Mouse (Mus musculus): ENCODE measurements around the gene Vmn1r86.
"Not testable (repeated sequence)": the region's sequence is repeated elsewhere in the genome, so short reads cannot be mapped to it uniquely, and the experiment has no call there.

Gene Vmn1r86

DNA sequence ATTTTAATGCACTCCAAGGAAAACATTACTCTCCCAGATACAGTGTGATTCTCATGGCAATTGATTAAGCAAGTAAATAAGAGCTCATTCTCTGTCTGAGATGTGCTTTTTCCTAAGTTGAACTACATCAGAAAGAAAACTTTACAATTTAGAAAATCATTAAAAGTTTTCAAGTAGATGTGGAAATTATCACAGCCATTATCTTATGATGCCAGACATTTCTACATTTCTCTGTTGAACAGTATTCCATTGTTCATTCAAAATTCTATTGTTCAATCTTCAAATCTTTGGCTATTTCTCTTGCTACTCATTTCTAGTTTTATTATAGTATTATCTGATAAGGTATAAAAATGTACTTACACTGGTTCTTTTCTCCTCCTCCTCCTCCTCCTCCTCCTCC, at the start of gene Vmn1r86:
Gene Vmn1r86 (minus strand): TSS at position 101 of the 400 bp plus-strand sequence.
- no peak for DNase-seq

- no peak for DNase-seq
Observed at GRCm38 (mm10) chr7:13159268-13159667, 39.6 kb upstream of the Vmn1r86 start, which contains the start of gene Vmn1r88. Vmn1r88 (plus strand) TSS chr7:13159568.

GRCm38 (mm10) chr7:13140057-13140456, 20.3 kb upstream of the Vmn1r86 start, which contains the start of gene Vmn1r87:
Vmn1r87 (minus strand) TSS chr7:13140157.
- no peak for DNase-seq

GRCm38 (mm10) chr7:13137340-13137739, 17.6 kb upstream of the Vmn1r86 start:
- DNase-seq, result no peak

GRCm38 (mm10) chr7:13131856-13132255, 12.1 kb upstream of the Vmn1r86 start:
- no peak for DNase-seq

DNA sequence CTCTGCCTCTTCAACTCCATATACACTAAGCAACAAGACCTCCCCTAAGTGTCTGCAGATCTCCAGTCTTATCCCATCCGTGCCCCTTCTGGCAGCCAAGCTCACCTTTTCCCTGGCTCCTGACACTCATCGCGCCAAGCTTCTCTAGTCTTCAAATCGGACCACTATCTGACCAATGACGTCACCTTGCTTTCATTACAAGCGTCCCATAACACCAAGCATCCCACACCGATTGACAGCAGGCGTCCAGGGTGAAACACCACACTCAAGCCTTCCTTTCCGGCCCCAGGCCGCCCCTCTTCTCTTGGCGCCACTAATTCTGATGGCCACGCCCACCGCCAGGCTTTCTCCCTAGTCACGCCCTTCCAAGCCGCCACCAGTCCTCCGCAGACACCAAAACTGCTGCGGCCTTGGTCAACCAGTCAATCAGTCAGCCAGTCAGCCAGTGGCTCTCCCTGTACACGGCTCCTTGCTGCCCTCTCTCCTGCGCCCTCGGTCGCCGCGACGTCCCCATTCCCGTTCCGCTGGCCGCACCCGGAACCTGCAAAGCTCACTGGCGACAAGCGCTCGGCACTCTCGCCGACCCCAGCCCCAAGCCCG, 3.9 kb upstream of the Vmn1r86 start:
- not testable (repeated sequence) for DNase-seq

DNA sequence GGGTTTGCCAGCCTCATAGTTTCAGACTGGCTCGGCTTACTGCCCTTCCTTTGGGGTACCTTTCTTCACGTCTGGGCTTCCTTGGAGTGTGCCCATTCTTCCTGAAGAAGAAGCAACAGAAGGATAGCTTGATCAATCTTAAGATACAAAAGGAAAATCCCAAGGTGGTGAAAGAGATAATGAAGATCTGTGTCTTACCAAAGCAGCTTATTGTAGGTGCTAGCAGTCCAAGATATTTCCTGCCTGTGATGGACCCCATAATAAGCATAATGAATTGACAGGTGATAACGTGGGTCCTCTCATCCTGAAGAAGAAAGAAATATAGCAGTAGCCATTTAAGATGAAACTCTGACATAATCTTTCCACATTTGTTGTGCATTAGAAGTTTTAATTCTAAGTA, 24.6 kb downstream of the Vmn1r86 start, which contains the start of gene Vmn1r85:
Gene Vmn1r85 (minus strand): TSS at position 101 of the 400 bp plus-strand sequence.
- no peak for DNase-seq

- DNase-seq, result no peak
Observed at GRCm38 (mm10) chr7:13072293-13072692, 47.4 kb downstream of the Vmn1r86 start.

DNA sequence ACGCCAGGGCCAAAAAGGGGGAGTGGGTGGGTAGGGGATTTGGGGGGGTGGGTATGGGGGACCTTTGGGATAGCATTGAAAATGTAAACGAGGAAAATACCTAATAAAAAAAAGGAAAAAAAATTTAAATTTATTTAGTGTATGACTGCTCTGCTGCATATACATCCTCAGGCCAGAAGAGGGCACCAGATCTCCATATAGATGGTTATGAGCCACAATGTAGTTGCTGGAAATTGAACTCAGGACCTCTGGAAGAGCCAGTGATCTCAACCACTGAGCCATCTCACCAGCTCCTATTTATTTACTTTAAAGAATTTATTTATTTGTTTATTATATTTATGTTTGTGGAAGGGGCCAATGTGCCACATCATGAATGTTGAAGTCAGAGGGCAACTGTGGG, 56.3 kb downstream of the Vmn1r86 start:
- DNase-seq, result not testable (repeated sequence)

GRCm38 (mm10) chr7:13059536-13059935, 60.2 kb downstream of the Vmn1r86 start:
- no peak for DNase-seq

- no peak for DNase-seq
Observed at GRCm38 (mm10) chr7:13056913-13057700, 62.6 kb downstream of the Vmn1r86 start.

DNA sequence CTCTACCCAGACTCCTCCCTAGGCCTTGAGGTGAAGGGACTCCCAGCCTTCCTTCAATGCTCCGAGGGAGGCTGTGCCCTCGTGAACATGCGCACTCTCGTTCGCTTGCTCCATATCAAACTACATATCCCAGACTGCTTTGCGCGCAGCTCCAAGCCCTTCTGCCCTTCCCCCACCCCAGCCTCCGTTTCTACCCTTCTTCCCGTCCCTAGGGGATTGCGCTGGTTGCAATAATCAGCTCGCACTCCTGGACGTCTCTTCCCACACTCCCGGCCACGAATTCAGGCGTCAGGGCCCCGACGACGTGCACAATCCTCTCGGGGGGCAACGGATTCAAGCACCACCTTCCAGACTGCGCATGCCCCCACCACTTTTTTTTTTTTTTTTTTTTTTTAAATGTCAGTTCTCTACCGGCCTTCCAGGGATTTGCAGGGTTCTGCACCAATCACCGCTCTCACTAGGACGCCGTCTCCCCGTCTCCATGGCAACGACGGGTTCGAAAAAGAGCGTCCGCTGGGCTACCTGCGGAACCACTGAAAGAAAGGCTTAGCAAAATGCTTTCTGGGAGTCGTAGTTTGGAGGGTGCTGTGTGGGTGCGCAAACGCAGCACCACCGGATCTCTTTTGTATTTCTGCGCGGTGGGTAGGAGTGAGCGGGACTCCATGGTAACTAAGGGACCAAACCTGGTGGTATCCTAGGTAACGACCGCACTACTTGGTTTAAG, 65.3 kb downstream of the Vmn1r86 start, which contains the start of gene Mzf1:
Gene Mzf1 (minus strand): TSS at position 478 of the 724 bp plus-strand sequence.
- peak; percentile 97 for DNase-seq

DNA sequence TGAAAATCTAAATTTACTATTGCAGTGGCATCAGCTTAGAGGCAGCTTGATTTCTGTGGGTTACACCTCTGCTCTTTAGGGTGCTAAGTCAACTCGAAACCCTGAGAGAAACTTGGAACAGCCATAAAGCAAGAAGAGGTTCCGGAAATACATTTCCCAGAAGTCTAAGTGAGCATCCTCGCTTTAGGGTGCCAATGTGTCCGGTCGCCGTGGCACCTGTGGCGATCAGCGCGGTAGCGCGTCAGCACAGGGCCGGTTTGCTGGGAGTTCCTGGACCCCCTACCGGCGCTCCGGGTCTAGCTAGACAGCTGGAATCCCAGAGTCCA, 65.8 kb downstream of the Vmn1r86 start:
- DNase-seq, result no peak

DNA sequence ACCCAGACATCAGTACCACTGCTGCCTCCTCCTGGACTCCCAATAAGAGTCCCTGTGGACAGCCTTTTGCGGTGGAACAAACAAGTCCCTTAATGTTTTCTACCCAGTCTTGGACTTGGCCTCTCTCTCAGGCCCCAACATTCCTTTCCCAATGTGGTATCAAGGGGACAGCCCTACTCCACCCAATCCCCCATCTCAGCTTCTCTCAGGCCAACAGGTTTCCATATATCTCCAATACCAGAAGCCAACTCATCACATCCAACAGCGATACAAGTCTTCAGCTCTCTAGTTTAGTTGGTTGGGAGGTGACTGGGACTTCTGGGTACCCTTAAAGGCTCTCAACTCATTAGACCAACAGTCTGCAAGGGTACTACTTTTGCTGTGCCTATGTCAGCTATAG, 66.2 kb downstream of the Vmn1r86 start:
- no peak for DNase-seq

- no peak for DNase-seq
Observed at GRCm38 (mm10) chr7:13053001-13053400, 66.7 kb downstream of the Vmn1r86 start.
